Mouse (Mus musculus) left cerebral cortex, adult 11 months (tissue): ENCODE data around the gene P2ry12.

ENCODE experiments used
- DNase-seq: peaks from one replicate; pipeline ENCODE4 v3.0.0; 2022; ENCODE audit warnings: low spot score

The P2ry12 gene

DNA sequence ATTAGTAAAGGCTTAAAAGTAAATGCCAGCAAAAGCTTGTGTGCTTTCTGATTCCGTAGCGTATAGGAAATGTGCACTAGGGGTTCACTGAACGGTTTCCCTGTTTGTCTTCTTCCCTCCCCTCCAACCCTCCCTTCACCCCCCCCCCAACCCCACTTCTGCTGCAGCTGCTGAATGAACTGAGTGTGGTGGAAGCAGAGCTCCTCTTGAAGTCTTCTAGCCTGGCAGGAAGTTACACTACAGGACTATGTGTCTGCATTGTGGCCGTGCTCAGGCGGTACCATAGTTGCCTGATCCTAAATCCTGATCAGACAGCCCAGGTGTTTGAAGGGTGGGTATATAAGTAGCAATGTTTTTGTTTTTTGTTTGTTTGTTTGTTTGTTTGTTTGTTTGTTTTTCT lies 27.8 kb downstream of the P2ry12 start:
- no peak for DNase-seq

DNA sequence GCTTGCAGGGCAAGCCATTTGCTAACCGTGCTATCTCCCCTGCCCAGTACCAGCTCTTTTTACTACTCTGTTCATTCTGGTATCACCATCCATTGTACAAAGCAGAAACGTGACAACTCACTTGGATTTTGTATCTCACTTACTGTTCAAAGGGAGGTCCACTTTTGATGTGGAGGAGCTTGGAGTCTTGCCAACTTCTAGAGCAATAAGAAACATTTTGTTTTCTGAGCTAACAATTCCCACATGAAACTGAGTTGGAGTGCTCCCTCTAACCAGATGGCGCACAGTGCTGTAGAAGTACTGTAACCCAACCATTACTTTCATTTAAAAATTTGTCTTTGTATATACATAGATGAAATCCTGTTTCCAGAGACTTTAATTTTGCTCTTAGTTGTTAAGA lies 31.8 kb downstream of the P2ry12 start:
- DNase-seq = no peak

DNA sequence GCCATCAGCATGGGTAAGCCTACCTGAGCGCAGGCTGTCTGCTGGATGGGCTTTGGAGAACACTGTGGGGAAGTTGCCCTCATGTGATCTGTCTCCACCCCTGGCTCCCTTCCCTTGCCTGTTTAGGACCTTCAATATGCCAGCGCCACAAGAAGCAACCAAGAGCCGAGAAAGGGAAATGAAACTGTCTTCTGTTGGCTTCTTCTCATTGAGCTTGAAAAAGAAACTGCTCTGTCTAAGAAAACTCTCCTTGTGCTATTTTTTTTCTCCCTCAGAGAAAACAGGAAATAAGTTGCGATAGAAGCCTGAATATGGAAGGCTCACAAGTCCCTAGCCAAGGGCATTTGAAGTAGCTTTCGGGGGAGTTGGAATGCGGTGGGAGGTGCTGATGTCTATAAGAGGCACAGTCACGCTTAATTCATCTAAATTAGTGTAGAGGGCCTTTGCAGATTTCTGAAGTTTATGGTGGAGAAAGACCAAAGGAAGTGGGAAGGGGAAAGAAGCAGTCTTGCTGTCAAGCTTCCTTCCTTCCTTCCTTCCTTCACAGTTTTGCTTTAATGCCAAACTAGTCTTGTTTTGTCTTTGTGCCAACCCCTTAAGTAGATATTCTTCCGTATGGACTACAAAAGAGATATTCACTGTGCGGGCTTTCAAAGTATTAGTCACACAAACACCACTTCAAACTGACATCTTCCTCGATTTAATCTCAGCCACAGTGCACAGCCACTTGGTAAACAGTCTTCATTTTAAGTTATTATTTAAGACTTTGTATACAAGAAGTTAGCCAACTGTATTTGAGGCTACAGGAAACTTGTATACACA lies 33.7 kb downstream of the P2ry12 start:
- DNase-seq = no peak

DNA sequence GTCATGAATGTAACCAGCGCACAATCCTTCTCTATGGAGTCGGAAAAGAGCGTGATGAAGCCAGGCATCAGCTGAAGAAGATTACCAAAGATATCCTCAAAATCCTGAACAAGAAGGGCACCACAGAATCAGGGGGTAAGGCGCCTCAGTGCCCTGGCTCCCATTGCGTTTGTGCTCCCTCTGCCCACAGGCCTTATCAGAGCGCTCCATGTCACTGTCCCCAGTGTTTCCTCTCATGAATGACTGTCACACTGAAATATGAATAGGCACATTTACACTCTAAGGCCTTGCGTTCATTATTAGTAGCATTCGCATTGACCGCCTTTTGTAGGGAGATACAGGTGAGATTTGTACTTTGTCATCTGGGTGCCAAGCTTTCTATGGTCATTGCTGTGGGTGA lies 35.0 kb downstream of the P2ry12 start:
- DNase-seq = no peak

DNA sequence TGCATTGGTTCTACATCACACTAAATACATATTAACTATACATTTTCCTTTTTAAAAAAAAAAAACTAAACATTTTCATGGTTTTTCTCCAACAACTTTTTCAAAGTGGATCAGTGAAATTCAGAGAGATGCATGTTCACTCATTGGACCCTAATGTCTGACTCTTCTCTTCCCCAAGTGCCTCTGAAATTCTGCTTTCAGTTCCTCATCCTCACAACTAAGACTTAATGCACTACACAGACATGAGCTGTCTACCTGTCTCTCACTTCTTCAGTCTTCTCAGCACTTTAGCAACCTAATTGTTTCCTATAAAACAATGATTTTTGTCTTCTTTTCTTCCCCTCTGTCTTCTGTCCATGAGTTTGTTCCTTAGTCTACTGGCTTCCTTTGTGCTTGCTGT lies 37.3 kb downstream of the P2ry12 start:
- DNase-seq = no peak

DNA sequence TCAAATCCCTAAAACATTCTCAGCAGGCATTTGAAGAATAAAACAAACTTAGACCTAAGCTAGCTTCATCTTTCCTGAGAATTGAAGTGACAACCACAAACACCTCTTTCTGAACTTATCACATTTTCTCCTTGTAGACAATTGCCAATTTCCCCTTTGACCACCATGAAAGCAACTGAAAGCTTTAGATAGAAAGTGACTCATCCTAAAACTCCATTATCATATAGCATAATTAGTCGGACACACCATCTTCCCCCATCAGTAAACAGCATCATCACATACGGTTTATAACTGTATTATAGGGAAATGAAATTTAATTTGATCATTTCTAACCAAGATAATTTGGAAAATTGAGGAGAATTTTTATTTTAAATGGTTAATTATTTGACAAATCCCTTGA lies 40.4 kb downstream of the P2ry12 start:
- DNase-seq = no peak

DNA sequence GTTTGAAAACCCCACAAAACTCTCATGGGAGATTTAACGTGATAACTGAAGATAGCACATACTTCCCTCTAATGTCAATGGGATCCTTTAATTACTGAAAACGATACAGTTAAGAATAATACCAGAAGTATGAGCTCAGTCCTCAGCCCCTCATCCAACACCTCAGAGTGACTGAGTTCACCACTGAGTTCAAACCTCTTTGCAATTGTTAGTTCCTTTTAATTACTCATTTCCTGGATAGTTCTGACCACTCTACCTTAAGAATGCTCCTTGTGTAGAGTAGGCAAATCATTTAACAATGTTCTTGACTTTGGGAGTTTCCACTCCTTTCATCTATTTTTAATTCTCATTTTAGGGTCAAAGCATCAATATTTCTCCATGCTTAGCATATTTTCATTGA lies 43.3 kb downstream of the P2ry12 start:
- DNase-seq = no peak

DNA sequence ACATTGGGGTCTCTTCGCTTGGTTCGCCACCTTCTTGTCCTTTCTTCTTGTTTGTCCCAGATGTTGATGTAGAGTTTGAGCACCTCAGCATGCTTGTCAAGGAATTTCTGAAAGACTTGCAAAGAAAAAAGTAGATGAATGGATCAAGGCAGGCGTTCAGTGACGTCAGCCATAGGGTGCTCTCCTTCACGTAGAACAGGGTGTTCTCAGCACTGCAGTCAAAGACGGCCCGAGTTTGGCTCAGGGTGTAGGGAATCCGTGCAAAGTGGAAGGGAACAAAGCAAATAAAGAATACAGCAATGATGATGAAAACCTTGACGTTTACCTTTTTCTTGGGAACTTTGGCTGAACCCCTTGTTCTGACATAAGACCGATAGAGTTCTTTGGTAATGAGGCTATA lies 45.5 kb downstream of the P2ry12 start:
- no peak for DNase-seq

DNA sequence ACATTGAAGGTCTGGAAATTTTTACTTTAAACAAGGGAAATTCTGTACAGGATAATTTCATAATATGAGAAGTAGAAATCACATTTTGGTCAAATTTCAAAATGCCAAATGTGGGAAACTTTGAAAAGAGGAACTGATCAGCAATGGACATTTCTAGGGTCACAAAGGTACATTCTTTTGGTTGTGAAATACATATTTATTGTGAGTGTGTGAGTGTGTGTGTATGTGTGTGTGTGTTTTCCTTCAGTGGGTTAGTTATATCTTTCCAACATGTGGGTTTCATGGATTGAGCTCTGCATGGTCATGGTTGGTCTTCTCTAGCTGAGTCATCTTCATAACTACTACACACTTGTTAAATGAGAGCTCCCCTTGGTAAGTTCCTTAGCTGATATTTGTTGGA lies 50.3 kb downstream of the P2ry12 start:
- no peak for DNase-seq

DNA sequence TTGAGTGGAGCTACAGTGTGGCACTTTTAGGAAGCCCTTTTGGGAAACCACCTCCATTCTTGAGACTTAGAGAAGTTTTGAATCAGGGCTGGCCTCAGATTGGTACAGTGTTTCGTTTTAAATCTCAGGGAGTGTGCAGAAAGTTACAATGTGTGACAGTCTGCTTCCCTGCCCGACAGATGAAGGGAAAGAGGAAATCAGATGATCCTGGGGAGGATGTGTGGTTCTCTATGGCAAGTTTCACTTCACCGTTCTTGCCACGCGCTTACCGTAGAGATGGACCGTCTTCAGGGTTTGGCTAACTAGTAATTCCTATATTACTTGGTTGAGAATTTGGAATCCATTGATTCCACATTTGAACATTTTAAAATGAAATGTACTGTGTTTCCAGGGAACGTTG lies 50.9 kb downstream of the P2ry12 start:
- DNase-seq = no peak

DNA sequence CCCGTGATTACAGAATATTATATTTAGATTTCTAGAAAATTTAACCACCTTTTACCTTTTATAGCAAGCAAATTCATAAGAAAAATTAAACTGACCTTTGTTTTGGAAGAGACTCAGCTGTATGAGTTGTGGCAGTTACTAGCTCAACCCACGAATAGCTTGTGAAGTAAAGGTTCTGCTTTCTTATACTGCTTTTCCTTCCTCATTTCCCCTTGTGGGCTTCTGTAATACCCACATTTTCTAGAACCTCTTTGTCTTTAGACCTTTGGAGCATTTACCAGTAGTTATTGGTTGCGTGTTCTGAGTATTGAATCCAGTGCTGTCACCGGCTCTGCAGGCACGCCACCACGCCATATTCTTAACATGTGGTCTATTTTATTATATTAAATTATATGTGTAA lies 51.9 kb downstream of the P2ry12 start, which contains the start of gene P2ry13:
Gene P2ry13 (minus strand): TSS at position 156 of the 400 bp plus-strand sequence.
- no peak for DNase-seq

DNA sequence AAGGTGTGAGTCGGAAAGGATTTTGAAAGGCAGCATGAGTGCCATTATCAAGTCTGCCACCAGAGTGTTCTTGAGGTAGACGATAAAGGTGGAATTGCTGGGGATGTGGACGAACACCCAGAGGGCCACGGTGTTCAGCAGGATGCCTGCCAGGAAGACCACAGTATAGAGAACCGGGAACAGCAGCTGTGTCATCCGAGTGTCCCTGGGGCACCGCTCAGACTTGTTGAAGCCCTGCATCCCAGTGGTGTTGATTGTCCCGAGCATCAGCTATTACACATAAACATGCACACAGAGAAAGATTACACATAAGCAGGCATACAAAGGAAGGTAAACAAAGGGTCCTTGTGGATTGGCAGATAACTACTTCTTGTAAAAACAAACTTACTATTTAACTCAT lies 52.6 kb downstream of the P2ry12 start:
- no peak for DNase-seq

DNA sequence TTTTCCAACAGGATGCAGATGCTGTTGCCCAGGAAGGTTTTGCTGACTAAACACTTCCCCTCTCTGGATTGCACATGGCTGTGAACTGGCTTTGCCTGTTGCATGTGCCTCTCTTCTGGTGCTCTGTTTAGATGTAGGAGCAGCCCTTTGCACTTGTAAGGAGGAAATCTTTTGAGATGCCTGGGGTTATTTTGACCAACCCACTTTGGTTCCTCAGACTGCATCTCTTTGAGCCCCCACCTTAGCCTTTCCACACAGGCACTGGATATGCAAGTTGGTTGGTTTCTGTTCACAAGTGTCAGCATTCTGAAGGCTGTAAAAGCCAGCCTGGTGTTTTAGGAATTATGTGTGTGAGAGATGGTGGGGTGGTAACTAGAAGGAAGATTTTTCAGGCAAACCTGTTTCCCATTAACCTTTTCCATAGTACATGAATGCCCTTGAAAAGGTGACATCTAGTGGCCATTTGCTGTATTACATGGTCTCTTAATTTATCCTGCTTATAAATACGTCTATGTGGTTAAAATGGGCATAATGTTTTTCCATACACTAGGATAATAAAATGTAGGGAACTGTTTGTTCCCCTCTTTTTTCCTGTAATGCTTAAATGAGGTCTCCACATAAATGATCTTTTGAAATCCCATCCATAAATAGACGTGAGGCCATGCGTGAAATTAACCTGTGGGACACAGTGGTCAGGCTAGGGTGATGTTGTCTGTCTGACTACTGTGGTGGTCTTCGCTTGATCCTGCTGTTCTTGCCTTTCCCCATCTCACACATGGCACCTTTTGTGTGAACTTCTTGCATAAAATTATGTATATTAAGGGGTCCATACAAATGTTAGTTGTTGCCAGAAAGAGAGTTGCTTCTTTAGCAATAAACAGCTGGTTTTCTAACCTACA lies 53.8 kb downstream of the P2ry12 start:
- peak; percentile 70 for DNase-seq

DNA sequence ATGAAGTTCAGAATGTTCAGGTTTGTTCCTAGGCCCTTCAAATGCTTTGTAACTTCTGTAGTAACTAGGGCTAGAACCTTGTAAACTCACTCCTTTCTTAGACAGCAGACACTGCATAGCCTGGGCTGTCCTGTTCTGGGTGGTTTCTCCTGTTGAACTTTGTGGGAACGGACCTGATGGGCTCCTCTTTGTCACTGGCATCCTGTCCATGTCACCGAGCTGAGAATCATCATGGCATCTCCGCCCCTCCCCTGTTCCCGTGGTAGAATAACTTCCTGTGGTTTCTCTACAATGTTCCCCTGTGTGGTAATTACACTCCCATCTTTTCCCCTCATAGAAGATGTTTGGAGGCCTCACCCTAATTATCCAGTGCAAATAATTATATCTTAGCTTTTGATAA lies 56.7 kb downstream of the P2ry12 start:
- no peak for DNase-seq

DNA sequence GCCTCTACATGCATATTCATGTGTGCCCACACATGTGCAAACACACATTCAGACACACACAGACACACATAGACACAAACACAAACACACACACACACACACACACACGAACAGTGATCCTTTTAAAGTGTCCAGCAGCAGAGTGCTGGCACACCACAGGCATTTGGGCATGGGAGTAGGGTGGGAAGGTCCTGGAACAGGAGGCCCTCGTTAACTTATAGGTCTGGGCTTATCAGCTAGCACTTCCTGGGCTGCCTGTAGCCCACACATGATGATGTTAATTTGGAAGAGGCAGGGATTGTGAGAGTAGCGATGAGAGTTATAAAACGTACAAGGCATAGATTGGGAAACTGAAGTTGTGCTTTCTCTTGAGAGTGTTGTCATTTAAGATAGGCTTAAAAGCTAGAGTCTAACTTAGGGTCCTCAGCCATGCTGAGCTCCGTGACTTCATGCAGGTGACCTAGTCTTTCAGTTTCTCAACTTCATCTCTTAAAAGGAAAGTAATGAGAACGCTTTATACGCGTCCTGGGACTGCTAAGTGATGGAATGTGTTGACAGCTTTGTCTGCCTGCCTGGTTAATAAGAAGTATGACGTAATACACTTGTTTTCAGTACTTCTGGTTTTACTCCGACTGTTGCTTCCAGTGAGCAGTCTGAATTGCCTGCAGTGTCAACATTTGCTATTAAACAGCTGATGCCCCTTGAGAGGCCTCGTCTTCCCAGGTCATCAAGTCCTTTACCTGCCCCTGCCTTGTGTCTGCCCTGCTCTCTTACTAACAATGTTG lies 57.8 kb downstream of the P2ry12 start:
- DNase-seq = no peak

DNA sequence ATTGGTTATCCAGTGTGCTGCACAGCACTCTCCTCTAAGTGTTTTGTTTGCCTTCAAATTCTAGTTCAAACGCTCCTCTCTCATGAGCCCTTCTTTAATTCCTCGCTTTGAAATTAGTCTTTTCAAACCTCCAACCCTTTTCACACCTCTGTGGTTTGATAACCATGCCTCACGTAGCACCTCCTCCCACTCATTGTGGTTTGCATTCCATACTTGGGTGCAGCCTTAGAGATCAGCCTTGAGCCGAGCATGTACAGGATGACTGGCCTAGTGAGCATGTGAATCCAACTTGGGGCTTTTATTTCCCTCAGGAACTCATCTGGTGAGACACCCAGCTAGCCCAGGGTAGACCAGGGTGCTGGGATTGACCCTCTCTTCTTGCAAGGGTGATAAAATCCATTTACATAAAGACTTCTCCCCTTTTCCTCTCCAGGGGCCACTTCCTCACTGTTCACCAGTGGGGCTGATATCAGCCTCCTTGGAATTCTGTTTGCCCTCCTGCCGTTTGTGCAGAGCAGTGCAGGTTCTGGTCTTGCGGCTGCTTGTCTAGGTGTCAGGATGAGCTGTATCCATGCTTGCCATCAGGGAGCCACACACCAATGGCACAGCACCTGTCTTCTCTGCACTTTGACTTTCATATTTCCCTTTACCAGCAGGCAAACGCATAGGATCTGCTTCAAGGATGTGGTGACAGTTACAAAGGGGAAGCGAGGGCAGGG lies 58.7 kb downstream of the P2ry12 start:
- no peak for DNase-seq

DNA sequence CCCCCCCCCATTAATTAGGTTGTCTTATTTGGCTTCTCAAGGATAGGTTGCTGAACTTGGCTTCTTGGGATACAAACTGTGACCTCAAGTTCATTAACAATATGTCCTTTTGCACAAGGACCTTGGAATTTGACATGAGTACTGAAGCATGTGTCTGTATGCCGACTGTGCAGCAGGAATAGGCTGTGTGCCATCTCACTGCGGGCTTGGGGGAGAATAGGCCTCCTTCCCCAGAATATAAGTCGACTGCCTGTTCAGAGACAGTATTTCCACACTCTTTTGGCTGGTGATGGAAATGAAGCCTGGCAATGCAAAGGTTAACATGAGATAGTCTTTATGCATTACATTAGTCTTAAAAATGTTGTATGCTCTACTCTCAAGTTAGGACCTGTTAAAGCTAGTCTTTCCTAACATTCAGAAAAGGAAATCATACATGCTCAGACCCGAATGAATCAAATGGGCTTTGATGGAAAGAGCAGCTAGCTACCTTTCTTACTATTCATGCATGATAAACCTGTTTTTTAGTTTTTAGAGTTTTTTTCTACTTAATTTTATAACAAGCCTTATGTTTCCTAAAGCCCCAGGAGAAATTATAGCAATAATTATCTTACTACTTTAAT lies 65.2 kb downstream of the P2ry12 start:
- no peak for DNase-seq

DNA sequence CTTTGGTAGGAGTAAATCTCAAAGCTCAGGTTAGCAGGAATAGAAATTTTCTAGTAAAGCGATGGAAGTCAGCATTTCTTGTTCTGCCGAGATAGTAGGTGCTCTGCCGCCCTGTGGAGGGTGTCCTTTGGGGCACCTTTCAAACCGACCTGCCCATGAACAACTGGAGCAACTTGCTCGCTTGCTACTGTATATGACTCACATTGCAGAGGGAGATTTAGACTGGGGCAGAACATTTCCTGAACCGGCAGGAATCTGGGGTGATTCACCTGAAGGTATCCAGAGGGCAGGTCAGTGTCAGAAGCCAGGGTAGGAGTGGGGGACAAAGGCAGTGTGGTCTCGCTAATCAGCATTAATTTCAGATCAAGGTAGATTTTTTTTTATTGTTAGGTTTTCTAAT lies 67.7 kb downstream of the P2ry12 start, which contains the start of gene Gpr87:
Gene Gpr87 (minus strand): TSS at position 167 of the 400 bp plus-strand sequence.
- no peak for DNase-seq

DNA sequence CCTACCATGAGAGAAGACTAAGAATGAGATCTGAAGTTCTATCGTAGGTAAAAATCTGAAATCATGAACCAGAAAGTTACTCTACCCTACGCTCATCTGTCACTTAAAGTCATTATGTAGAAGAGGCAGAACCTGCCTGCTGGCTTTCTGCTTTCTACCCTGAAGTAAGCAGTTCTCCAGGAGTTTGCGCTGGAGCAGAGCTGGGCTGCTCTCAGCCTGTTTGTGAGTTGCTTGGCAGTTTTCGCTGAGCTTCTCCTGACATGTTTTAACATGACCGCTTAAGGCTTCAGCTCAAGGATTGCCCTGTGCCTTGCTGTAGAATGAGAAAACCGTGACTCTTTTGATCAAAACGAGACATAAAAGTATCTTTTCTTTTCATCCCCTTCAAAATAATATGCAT lies 68.6 kb downstream of the P2ry12 start:
- DNase-seq = no peak

DNA sequence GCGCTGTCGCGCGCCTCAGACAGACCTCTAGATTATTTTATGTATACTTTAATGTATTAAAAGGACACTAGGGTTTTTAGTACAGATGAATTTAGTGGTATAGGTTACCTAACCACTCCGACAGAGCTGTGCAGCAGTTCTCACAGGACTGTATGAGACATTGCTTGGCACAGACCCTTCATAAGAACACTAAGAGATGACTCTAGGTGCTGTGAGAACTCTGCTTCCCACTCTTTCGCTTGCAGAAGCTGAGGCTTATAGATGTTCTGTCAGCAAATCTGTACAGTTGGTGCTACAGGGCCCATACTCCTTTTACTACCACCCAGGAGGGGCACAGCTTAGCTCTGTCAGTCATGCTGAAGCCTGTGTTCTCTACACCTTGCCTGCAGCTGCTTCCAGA lies 71.0 kb downstream of the P2ry12 start:
- no peak for DNase-seq

DNA sequence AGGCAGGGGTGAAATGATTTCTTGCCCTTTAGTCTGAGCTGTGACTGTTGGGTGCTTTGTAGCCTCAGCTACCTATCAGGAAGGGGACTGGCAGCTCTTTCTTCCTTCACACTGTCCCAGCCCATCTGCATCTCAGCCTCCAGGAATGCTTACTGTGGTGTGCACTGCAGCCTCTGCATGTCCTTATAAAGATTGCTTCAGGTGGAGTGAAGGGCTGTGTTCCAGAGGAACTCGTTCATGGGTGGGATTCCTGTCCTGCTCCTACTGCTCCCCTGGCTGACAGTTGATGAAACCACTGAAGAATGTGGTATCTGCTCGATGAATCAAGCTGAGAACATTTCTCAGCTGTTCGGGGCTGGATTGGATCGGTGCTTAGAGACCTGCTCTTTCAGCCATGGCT lies 75.3 kb downstream of the P2ry12 start:
- DNase-seq = no peak
